Comparison of ENCODE assay signal across 8 mouse cellular contexts in the genomic region with DNA sequence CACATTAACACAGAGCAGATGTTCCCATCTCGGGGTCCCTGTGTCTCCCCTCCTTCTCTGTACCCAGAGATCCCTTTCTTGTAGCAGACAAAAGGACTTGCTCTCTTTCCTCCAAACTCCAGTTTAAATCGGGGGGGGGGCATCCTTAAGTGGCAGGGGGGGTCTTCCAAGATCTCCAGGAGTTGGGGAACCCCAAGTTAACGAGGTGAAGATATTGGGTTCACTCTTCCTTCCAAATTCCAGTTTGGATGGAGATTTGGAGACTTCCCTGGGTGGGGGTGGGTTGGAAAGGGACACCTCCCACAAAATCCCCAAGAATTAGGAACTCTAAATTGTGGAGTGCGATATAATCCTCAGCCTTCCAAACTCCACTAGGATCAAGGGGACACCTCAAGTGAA. TPM values are rescaled to one million over a fixed set of nuclear protein-coding genes. Genes with fewer than 3 reads are reported as not detected.
A peak's percentile ranks its signal among the peaks of the same experiment; 100 is the strongest.
DNase-seq lines count a peak whose midpoint lies in the region; ATAC-seq and TF ChIP-seq lines count a peak whose summit lies in the region.

No protein-coding gene starts in this region.

- TF ChIP-seq CTCF in liver, adult 2 months (IDR thresholded peaks at IDR 0.05; ENCODE audit: low read depth, low read length) = no peak
- TF ChIP-seq CTCF in intestine, postnatal 0 days (IDR thresholded peaks at IDR 0.05; ENCODE audit: low read depth) = no peak

- no peak for DNase-seq in liver, adult 2 months (ENCODE audit: extremely low read depth, low read depth, low spot score)
- no peak for DNase-seq in liver
- no peak for DNase-seq in embryonic facial prominence, embryonic 14.5 days (ENCODE audit: low spot score)
- DNase-seq in spleen, postnatal 14 days (ENCODE audit: low spot score in 2 of 2) = no peak
- DNase-seq in left cerebral cortex, postnatal 4 days = no peak
- no peak for DNase-seq in retina, postnatal 1 day

- peaks cover 13% of the 10 kb centered on the region for H3K4me1 ChIP-seq in liver, adult 2 months (ENCODE audit: control insufficient read depth, insufficient read depth, low read length)
- H3K4me1 ChIP-seq in embryonic facial prominence, embryonic 14.5 days (ENCODE audit: control insufficient read depth, insufficient read depth, low read length) = peaks cover 22% of the 10 kb centered on the region
- H3K4me1 ChIP-seq in intestine, postnatal 0 days (replicated peaks; ENCODE audit: control insufficient read depth, insufficient read depth, low read length) = peaks cover 18% of the 10 kb centered on the region
- H3K4me1 ChIP-seq in neural tube, embryonic 14.5 days (ENCODE audit: control insufficient read depth, insufficient read depth, low read length) = peaks cover 17% of the 10 kb centered on the region

- H3K36me3 ChIP-seq in liver, adult 2 months (ENCODE audit: control insufficient read depth, insufficient read depth, low read length) = no peaks in the 10 kb centered on the region
- peaks cover 38% of the 10 kb centered on the region for H3K36me3 ChIP-seq in embryonic facial prominence, embryonic 14.5 days (ENCODE audit: control insufficient read depth, insufficient read depth, low read length)
- peaks cover 24% of the 10 kb centered on the region for H3K36me3 ChIP-seq in intestine, postnatal 0 days (ENCODE audit: control insufficient read depth, insufficient read depth)
- H3K36me3 ChIP-seq in neural tube, embryonic 14.5 days (ENCODE audit: control insufficient read depth, insufficient read depth, low read length) = peaks cover 26% of the 10 kb centered on the region

- ATAC-seq in embryonic facial prominence, embryonic 14.5 days (ENCODE audit: low read depth) = no peak
- no peak for ATAC-seq in intestine, postnatal 0 days
- ATAC-seq in neural tube, embryonic 14.5 days (ENCODE audit: low read depth) = no peak

- H3K79me2 ChIP-seq in liver, adult 2 months (ENCODE audit: control insufficient read depth, insufficient read depth, low read length) = peaks cover 9% of the 10 kb centered on the region; the same call in 1 of the 2 replicates

- intact Hi-C loops in left cerebral cortex, postnatal 4 days (cut with DNase I) = no loop called here

- no peak overlapping the region for H3K27ac ChIP-seq in liver, adult 2 months (replicated peaks; ENCODE audit: insufficient read depth, low read depth, low read length)
- peak overlapping the region; percentile 94 for H3K27ac ChIP-seq in embryonic facial prominence, embryonic 14.5 days (replicated peaks; ENCODE audit: low read depth, low read length)
- H3K27ac ChIP-seq in intestine, postnatal 0 days (ENCODE audit: low read depth, low read length) = no peak overlapping the region
- no peak overlapping the region for H3K27ac ChIP-seq in neural tube, embryonic 14.5 days (ENCODE audit: low read depth, low read length)

- 19% methylated on average over 4 of the region's 4 CpGs for WGBS in liver, adult 2 months
- WGBS in embryonic facial prominence, embryonic 14.5 days = 4% methylated on average over 4 of the region's 4 CpGs
- WGBS in intestine, postnatal 0 days = 0% methylated on average over 4 of the region's 4 CpGs
- WGBS in neural tube, embryonic 14.5 days = 2% methylated on average over 4 of the region's 4 CpGs

- H3K9ac ChIP-seq in liver, adult 2 months (ENCODE audit: low read depth, low read length) = peak overlapping the region; percentile 97
- peak overlapping the region; percentile 99 for H3K9ac ChIP-seq in embryonic facial prominence, embryonic 14.5 days (ENCODE audit: low read depth, low read length)
- H3K9ac ChIP-seq in intestine, postnatal 0 days (ENCODE audit: low read depth, low read length) = peak overlapping the region; percentile 92
- peak overlapping the region; percentile 94 for H3K9ac ChIP-seq in neural tube, embryonic 14.5 days (replicated peaks; ENCODE audit: low read depth, low read length)

- TF ChIP-seq POLR2A in liver, adult 2 months (IDR thresholded peaks at IDR 0.05; ENCODE audit: extremely low read depth, insufficient read depth, low read length) = no peak

- H3K9me3 ChIP-seq in embryonic facial prominence, embryonic 14.5 days (ENCODE audit: control insufficient read depth, low read length) = no peaks in the 10 kb centered on the region
- no peaks in the 10 kb centered on the region for H3K9me3 ChIP-seq in intestine, postnatal 0 days (ENCODE audit: control insufficient read depth)
- no peaks in the 10 kb centered on the region for H3K9me3 ChIP-seq in neural tube, embryonic 14.5 days (ENCODE audit: control insufficient read depth, low read length)

- peak overlapping the region; percentile 96 for H3K4me3 ChIP-seq in liver, adult 2 months (ENCODE audit: insufficient read depth, low read depth, low read length)
- peak overlapping the region; percentile 98 for H3K4me3 ChIP-seq in embryonic facial prominence, embryonic 14.5 days (ENCODE audit: low read depth, low read length)
- peak overlapping the region; percentile 99 for H3K4me3 ChIP-seq in intestine, postnatal 0 days (ENCODE audit: low read depth, low read length)
- peak overlapping the region; percentile 90 for H3K4me3 ChIP-seq in neural tube, embryonic 14.5 days (ENCODE audit: low read depth, low read length)

- no peaks in the 10 kb centered on the region for H3K27me3 ChIP-seq in liver, adult 2 months (ENCODE audit: control insufficient read depth, insufficient read depth, low read length)
- H3K27me3 ChIP-seq in embryonic facial prominence, embryonic 14.5 days (replicated peaks; ENCODE audit: control insufficient read depth, insufficient read depth, low read length) = no peaks in the 10 kb centered on the region
- no peaks in the 10 kb centered on the region for H3K27me3 ChIP-seq in intestine, postnatal 0 days (replicated peaks; ENCODE audit: control insufficient read depth, insufficient read depth, low read length)
- H3K27me3 ChIP-seq in neural tube, embryonic 14.5 days (ENCODE audit: control insufficient read depth, insufficient read depth, low read length) = no peaks in the 10 kb centered on the region

- peak overlapping the region; percentile 95 for H3K4me2 ChIP-seq in embryonic facial prominence, embryonic 14.5 days (ENCODE audit: low read depth, low read length)
- H3K4me2 ChIP-seq in intestine, postnatal 0 days (replicated peaks; ENCODE audit: low read depth) = peak overlapping the region; percentile 82
- H3K4me2 ChIP-seq in neural tube, embryonic 14.5 days (ENCODE audit: low read depth, low read length) = peak overlapping the region; percentile 75

RNA-seq across cellular contexts. Expression of a gene that starts 1.1 kb away (rescaled TPM):
- total RNA-seq in liver, adult 2 months (2014; rRNA removed) = 6.4 and 9.9 TPM in 2 replicates
- polyA plus RNA-seq in liver, adult 2 months (2012; rRNA removed) = 19.6 and 20.2 TPM in 2 replicates
- 93.7 and 112 TPM in 2 replicates for polyA plus RNA-seq in embryonic facial prominence, embryonic 14.5 days (2014; fragmentation: Nextera tagmentation; extraction: Ambion mirVana)
- polyA plus RNA-seq in intestine, postnatal 0 days (2015; fragmentation: Nextera tagmentation; extraction: Ambion mirVana) = 34.1 and 34.5 TPM in 2 replicates
- 30.4 and 42.1 TPM in 2 replicates for polyA plus RNA-seq in neural tube, embryonic 14.5 days (2014; fragmentation: Nextera tagmentation; extraction: Ambion mirVana)
- total RNA-seq in left cerebral cortex, postnatal 4 days (2021) = 10 to 100 TPM; 51.9 to 53.7 TPM

RNA-seq across cellular contexts. Expression of a gene that starts 25.8 kb away (rescaled TPM):
- 1,362 and 1,401 TPM in 2 replicates for total RNA-seq in liver, adult 2 months (2014; rRNA removed)
- 2,210 and 2,521 TPM in 2 replicates for polyA plus RNA-seq in liver, adult 2 months (2012; rRNA removed)
- polyA plus RNA-seq in embryonic facial prominence, embryonic 14.5 days (2014; fragmentation: Nextera tagmentation; extraction: Ambion mirVana) = 751 and 879 TPM in 2 replicates
- polyA plus RNA-seq in intestine, postnatal 0 days (2015; fragmentation: Nextera tagmentation; extraction: Ambion mirVana) = 1,032 and 1,082 TPM in 2 replicates
- 674 and 791 TPM in 2 replicates for polyA plus RNA-seq in neural tube, embryonic 14.5 days (2014; fragmentation: Nextera tagmentation; extraction: Ambion mirVana)
- 100 to 1,000 TPM; 282 to 286 TPM for total RNA-seq in left cerebral cortex, postnatal 4 days (2021)

RNA-seq across cellular contexts. Expression of a gene that starts 33.0 kb away (rescaled TPM):
- total RNA-seq in liver, adult 2 months (2014; rRNA removed) = 21.1 and 32.8 TPM in 2 replicates
- 73.5 and 76.7 TPM in 2 replicates for polyA plus RNA-seq in liver, adult 2 months (2012; rRNA removed)
- polyA plus RNA-seq in embryonic facial prominence, embryonic 14.5 days (2014; fragmentation: Nextera tagmentation; extraction: Ambion mirVana) = 164 and 186 TPM in 2 replicates
- polyA plus RNA-seq in intestine, postnatal 0 days (2015; fragmentation: Nextera tagmentation; extraction: Ambion mirVana) = 48.0 and 51.0 TPM in 2 replicates
- polyA plus RNA-seq in neural tube, embryonic 14.5 days (2014; fragmentation: Nextera tagmentation; extraction: Ambion mirVana) = 162 and 166 TPM in 2 replicates
- total RNA-seq in left cerebral cortex, postnatal 4 days (2021) = 100 to 1,000 TPM; 138 to 147 TPM

RNA-seq across cellular contexts. Expression of a gene that starts 44.9 kb away (rescaled TPM):
- 1.0 and 2.6 TPM in 2 replicates for total RNA-seq in liver, adult 2 months (2014; rRNA removed)
- 2.1 and 2.4 TPM in 2 replicates for polyA plus RNA-seq in liver, adult 2 months (2012; rRNA removed)
- polyA plus RNA-seq in embryonic facial prominence, embryonic 14.5 days (2014; fragmentation: Nextera tagmentation; extraction: Ambion mirVana) = 6.2 and 6.4 TPM in 2 replicates
- 3.2 and 4.2 TPM in 2 replicates for polyA plus RNA-seq in intestine, postnatal 0 days (2015; fragmentation: Nextera tagmentation; extraction: Ambion mirVana)
- 11.5 and 12.2 TPM in 2 replicates for polyA plus RNA-seq in neural tube, embryonic 14.5 days (2014; fragmentation: Nextera tagmentation; extraction: Ambion mirVana)
- total RNA-seq in left cerebral cortex, postnatal 4 days (2021) = 10 to 100 TPM; 75.5 to 80.1 TPM
